Mouse (Mus musculus) MEL-GATA-1-ER (cell line): ENCODE data around the gene Per1.

Experiments
- DNase-seq: peaks from one replicate; pipeline ENCODE4 v3.0.0-alpha.2; 2012; ENCODE audit warnings: low read depth; ENCODE audit errors: extremely low read depth

The Per1 gene

DNA sequence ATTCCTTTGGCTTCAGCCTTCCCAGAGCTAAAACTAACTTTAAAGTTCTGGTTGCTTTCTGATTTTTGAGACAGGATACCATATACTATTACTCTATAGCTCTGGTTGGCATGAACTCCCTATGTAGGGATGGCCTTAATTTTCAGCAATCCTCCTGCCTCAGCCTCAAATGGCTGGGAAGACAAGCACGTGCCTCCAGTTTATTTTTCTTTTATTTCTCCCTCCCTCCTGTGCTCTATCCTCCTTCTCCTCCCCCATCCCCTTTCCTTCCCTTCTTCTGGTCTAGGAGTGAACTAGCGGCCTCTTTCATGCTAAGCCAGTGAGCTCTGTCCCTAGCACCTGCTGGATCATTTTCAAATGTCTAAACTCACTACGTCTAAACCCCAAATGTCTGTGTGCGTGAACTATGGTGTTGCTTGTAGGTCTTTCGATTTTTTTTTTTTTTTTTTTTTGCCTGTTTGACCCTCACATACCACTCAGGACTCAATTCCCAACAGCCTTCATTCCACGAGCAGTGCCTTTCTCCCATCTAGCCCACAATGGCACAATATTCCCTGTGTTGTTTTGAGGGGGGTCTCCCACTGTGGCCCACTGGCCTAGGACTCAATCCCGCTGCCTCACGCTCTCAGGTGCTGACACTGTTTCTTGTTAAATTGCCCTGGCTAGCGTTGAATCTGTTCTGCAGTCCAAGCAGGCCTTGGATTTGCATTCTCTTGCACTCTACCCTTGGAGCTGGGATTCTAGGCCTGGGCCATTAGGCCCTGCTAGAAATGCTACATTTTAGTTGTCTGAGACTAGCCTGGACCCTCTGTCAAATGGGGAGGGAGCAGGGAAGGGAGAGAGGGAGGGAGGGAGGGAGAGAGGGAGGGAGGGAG lies 30.5 kb upstream of the Per1 start:
- no peak for DNase-seq

DNA sequence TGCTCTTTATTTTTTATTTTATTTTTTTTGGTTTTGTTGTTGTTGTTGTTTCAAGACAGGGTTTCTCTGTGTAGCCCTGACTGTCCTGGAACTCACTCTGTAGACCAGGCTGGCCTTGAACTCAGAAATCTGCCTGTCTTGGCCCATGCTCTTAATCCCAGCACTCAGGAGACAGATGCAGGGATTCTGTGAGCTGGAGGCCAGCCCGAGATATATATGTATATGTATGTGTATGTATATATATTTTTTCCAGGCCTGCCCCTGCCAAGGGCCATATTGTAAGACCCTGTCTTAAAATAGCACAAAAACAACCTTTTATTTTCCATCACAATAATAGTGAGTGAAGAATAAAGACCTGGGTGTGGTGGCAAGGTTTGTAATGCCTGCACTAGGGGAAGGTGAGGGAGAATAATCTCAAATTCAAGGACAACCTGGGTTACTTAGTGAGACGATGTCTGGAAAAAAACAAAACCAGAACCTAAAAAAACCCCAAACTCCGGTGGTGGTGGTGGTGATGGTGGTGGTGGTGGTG lies 29.6 kb upstream of the Per1 start:
- no peak for DNase-seq

DNA sequence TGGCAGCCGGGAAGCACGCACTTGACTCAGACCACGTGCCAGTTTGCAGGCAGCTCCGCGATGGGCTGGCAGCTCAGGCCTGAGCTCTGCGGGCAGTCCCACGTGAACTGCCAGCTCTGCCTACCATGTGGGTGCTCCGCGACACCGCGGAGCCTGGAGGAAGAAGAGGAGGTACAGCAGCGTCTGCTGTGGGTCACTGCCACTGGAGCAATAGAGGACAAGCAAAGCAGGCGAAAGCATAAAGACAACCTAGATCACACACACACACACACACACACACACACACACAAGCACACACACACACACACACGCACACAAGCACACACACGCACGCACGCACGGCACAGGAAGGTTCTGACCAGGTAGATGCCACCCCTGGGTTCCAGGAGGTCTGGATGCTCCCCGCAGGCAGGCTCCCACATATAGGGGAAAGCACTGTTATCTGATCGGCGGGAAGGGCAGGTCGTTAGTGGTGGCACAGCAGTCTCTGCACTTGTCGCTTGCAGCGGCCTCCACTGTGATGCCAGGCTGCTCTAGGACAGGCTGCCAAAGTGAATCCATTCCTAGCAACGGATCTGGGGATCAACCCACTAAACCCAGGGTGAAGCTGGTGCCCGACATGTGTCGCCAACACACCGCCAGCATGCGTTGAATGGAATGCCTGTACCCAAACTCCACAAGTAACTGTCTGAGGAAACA lies 28.7 kb upstream of the Per1 start:
- DNase-seq = no peak

DNA sequence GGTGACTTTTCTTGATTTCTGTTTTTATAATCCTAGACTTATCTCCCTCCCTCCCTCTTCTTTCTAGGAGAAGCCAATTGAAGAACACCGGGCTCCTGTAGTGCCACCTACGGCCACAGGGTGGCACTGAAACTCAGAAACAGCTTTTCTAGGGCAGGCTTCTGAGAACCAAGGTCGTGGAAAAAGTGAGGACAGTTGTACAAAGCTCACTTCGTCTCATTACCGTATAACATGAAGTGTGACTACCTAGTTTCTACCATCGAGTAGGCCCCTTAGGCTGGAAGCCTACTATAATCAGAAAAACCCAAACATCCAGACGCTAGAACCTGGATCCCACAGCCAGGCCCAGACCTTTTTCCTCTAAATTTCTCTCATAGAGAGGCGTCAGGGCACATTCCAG lies 28.1 kb upstream of the Per1 start:
- peak; percentile 77 for DNase-seq

DNA sequence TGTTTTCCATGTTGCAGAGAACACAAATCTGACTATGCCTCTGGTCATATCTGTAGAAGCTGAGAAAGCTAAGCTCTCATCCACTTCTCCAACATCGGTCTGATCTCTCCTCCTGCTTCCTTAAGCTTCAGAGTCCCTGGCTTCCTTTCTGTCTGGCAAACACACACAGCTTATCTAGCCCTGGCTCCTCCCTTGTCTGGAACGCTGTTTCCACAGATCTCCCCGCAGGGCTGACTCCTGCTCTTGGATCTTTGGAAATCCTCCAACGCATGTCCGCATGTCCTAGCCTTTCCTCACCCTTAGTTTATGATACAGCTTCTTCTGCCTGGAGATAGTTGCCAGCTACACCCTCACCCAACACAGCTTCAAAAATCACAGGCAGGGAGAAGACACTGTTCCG lies 27.4 kb upstream of the Per1 start:
- DNase-seq = no peak

DNA sequence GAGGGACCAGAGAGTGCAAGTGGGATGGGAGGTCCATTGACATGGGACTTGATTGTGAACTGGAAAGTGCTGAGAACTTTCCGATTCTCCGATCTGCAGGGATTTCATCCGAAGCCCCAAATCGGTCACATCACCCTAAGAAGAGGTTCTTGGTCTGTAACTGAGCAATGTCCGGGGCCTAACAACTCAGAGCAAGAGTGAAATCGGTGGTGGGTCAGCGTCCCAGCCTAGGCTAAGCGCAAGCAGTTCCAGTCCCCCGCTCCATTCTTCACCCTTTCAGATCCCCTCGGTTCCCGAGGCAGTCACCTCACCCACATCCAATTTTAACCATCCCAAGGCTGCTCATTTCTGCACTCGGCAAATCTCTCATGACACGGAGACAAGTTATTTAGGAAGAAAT lies 24.9 kb upstream of the Per1 start:
- no peak for DNase-seq

DNA sequence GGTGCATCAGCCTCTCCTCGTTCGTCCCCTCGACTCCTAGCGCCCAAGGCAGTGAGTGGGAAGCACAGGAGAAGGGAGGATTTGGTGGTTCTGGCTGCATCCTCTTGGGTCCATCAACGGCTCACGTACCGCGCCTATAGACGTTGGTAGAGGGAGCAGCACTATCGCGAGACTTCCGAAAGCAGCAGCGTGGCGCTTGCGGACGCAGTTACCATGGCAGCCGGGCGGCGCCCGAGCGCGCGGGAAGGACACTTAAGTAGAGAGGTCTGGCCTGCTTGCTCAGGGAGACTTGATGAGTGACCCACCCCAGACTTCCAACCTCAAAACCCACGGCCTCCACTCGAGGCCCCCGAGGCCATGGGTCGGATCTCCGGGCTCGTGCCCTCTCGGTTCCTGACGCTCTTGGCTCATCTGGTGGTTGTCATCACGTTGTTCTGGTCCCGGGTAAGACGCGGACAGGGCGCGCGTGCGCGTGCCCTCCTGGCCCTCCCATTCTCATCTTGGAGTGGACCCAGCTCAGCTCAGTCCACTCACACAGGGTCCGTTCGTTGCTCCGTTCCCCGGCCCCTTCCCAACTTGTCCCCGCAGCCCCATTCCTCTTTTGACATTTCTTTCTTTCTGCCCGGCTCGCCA lies 24.3 kb upstream of the Per1 start, which contains the start of gene Tmem107:
Gene Tmem107, plus strand, starts transcription at position 217 of the 633 bp plus-strand sequence.
- DNase-seq = peak; percentile 93

DNA sequence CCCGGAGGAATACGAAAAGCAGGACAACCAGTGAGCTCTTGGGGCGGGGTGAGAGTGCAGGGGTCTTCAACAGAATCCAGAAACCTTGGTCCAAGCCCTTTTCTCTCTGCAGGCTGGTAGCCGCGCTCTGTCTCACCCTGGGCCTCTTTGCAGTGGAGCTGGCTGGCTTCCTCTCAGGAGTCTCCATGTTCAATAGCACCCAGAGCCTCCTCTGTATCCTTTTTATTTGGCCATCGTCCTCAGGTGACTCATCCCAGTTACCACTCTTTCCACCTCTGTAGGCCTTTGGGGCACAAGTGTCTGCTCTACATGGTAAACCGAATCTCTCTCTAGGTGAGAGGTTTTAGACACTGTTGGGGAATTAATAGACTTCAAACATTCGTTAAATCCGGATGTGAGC lies 23.8 kb upstream of the Per1 start:
- no peak for DNase-seq

DNA sequence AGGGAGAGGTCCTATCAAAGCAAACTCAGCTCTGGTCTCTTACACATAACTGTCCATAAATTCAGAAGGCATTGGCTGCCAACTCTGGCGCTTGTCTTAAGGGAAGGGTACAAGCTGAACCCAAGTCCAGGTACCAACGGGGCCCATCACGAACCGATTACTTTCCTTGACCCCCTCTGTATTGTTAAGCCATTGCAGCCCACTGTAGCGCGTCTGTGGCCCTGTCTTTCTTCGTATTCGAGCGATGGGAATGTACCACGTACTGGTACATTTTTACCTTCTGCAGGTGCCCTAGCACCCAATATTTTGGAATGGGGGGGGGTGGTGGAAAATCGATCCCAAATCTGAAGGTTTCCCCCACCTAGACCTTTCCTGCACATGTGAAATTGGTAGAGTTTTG lies 22.8 kb upstream of the Per1 start:
- DNase-seq = no peak

DNA sequence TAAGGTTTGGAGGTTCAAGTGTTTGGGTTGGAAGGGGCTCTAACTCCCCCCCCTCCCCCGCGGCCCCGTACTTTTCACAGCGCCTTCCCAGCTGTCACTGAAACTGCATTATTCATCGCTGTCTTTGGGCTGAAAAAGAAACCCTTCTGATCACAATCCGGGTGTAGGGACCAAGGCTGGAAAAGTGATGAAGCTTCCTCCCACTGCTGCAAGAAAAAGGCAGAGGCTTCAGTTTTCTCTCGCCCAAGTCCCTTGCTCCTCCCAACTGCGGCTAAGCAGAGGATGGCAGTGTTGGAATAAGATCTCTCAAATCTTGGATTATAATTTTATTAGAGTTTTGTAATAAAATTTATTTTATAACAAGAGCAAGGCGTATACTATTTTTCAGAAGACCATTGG lies 22.4 kb upstream of the Per1 start:
- no peak for DNase-seq

DNA sequence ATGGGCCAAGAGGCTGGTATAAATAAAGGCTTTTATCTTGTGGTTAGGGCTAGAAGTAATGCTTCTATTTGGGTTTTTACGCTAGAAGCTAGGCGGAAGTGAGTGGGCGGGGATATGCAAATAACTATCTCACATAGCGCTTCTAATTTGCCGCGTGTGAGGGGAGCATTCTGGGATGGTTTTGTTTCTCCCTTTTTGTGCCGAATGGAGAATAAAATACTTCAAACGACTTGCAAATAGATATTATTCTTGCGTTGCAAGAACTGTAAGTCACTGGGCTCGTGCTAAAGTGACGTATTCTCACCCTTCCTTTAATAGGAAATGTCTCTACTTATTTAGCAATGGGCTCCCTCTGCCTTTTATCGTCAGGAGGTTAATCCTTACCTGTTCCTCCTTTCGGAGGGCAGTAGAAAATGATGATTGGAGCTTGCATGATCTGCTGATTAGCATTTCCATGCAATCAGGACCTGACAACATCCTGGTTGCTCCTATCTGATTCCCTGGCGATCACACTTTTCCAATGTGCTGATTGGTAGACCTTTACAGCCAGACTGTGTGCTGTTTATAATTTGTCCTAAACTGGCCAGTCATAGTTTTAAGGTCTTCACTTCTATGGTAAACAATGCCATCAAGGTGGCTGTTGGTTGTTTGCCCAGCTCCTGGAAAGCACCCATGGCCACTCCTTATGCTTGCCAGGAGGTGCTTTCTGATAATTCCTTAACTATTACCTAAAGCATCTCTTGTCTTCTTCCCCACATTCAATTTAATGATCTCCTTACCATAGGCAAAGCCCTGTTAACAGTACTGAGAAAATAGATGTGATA lies 21.7 kb upstream of the Per1 start:
- DNase-seq = peak; percentile 99

DNA sequence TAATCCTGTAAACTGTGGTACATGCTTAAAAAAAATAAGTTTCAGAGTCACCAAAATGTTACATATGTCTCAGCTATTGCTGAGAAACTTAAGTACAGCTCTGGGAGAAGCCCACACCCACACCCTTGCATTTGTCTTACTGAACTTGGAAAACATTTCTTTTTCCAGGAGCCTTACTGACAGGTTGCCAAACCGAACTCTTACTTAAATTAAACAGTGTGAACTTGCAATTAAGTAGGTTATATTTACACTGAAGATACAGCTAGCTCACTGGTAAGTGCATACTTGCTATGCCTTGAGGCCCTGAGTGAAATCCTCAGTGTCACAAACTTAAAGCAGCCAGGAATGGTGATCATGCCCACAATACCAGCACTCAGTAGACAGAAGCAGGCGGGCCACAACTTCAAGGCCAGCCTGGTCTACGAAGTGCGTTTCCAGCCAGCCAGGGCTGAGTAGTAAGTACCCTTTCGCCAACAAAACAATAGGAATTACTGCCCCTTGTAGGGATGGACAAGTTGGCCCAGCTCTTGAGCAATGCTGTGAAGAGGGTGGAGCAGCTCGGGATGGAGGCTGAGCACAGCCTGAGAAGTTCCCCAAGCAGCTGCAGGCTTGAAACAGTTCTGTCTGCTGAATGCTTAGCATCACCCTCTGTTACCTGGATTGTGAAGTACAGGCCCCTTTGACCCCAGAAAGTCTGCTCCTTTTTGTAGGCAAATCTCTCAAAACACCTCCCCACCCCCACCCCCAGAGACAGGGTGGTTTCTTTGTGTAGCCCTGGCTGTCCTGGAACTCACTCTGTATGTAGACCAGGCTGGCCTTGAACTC lies 20.9 kb upstream of the Per1 start:
- DNase-seq = no peak

DNA sequence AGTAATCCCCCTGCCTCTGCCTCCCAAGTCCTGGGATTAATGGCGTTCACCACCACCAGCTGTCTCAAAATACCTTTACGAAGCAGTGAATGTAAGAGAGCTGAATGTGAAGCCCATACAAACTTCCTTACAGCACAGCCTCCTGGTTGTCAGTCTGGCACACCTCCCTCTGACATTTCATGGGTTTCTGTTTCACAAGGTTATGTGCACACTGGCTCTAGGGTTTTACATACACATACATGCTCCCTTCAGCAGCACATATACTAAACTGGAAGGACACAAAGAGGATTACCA lies 20.3 kb upstream of the Per1 start:
- no peak for DNase-seq

DNA sequence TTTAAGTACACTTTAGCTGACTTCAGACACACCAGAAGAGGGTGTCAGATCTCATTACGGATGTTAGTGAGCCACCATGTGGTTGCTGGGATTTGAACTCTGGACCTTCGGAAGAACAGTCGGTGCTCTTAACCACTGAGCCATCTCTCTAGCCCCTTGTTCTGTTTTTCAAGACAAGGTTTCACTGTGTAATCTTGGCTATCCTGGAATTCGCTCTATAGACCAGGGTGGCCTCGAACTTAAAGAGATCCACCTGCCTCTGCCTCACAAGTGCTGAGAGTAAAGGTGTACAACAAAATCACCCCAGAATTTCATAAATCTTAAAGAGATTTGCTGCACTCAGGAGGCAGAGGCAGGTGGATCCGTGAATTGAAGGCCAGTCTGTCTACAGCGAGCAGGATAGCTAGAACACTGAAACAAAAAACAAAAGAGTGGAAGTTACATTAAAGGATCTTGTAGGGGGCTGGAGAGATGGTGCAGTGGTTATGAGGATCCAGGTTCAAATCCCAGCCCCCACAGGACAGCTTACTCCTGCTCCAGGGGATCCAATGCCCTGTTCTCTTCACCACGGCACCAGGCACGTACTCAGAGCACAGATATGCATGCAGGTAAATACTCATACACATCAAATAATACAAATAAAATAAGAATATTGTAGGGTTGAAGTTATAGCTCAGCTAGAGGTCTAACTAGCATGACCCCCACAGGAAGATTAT lies 19.1 kb upstream of the Per1 start:
- no peak for DNase-seq

DNA sequence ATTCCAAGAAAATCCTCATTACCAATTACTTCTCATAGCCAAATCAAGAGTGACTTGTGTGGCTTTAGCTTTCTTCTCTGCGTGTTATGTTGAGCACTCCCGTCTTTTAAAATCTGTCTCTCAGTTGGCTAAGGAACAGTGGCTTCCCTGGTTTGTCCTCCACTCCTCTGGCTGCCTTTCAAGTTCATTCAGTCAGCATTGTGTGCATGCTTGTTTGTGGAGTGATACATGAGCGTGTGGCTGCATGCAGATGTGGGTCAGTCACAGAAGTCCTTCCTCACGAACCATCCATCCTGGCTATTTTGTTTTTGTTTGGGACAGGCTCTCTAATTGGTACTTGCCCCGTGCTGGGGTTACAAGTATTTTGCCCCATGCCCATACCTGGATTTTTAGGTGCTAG lies 18.4 kb upstream of the Per1 start:
- DNase-seq = no peak

DNA sequence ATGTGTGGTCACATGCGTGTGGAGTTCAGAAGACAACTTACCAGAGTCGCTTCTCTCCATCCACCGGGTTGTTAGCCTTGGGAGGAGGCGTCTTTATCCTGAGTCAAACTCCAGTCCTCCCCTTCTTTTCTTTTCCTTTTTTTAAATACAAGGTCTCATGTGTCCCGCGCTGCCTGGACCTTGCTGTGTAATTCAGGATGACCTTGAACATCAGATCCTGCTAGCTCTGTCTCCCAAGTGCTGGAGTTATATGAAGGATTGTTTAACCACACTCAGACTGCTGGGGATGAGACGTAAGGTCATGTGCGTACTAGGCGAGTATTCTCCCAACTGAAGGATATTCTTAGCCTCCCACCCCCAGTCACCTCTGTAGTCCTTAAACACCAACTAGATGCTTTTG lies 17.7 kb upstream of the Per1 start:
- DNase-seq = no peak

DNA sequence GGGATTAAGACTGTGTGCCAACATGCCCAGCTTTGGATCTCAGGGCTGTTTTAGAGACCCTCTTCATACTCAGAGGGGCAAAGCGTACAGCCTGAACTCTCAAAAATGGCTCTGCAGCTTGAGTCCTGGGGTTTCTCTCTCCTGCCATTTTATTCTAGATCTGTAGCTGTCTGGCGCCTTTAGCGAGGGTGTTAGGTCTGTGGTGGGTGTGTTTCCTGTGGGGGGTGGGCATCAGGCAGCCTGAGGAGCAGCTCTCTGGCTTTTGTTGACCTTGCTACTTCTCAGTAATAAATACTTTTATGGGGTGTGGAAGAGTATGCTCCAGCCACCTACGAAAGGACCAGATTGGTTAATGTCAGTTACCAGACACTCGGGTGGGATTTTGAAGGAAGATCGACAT lies 17.0 kb upstream of the Per1 start:
- DNase-seq = no peak

DNA sequence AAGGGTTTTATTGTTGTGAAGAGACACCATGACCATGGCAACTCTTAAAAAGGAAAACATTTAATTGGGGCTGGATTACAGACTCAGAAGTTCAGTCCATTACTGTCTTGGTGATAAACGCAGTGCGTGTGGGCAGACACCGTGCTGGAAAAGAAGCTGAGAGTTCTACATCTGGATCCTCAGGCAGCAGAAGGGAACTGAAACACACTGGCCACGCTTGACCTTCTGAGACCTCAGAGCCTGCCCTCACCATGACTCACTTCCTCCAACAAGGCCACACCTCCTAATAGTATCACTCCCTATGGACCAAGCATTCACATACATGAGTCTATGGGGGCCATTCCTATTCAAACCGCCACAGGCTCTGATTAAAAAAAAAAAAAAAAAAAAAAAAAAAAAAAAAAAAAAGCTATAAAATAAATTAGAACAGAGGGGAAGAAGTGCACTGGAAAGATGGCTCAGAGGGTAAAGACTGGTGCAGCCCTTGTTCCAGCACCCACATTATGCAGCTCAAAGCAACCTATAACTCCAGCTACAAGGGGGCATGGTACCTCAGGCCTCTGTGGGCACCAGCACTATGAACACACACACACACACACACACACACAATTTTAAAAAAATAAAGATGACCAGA lies 16.1 kb upstream of the Per1 start:
- DNase-seq = no peak

DNA sequence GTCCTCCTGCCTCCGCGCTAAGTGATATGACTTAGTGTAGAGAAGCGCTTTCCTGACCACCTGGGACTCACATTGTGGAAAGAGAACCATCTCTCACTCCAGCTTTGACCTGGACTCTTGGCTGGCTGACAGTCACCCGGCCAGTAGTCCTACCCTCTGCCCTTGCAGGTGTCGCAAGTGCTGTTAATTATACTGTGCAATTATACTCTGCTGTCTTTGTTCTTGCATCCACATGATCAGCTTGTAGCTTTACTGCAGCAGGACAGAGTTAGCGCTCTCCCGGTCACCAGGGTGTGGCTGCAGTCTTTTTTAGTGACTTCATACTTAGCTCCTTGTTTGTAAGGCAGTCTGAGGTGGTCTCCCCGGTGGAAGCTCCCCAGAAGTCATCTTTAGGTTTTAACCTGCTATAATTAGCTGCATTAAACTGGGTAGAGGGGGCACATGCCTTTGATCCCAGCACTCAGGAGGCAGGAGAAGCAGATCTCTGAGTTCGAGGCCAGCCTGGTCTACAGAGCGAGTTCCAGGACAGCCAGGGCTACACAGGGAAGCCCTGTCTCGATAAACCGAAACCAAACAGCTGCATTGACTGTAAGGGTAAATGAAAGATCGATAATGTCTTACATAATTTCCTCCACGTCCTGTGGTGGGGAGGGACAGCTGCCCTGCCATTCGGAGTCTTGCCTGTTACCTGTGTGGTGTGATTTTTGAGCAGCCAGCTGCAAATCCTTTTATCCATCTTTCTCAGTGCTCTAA lies 14.7 kb upstream of the Per1 start:
- DNase-seq = no peak
